Mouse (Mus musculus): ENCODE measurements at regions not wholly inside any gene's neighbourhood (a gene's known extent, or its start where the extent isn't known, plus 50 kb on each side); places are given as distances from the start of the nearest gene placed in this dataset.

DNA sequence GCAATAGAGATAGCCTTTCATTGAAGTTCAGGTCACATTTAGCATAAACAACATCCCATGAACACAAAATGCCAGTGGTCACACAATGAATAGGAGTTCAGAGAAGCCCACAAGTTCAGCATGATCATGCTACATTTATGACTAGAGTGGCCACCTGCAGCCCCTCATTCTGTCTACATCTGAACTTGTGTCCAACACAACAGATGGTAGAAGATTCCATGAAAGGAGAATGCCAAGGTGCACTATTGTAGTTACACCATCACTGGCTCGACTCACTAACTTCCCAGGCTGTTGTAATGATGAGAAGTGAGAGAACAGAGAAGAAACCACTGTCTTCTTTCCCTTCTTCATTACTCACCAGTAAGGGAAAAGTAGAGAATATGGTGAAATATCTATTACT lies 353.0 kb downstream of the Ets1 start:
- Histone ChIP-seq H3K27ac (replicated peaks; ENCODE audit: low read depth, low read length) (no peak overlapping the region), H3K36me3 (replicated peaks; ENCODE audit: control insufficient read depth, insufficient read depth, low read depth, low read length) (no peaks in the 10 kb centered on the region), H3K27me3 (ENCODE audit: control insufficient read depth, insufficient read depth, low read length) (no peaks in the 10 kb centered on the region), H3K4me3 (ENCODE audit: low read depth, low read length) (no peak overlapping the region), H3K9ac (replicated peaks; ENCODE audit: low read length) (no peak overlapping the region), H3K4me2 (ENCODE audit: low read depth, low read length) (no peak overlapping the region), H3K9me3 (replicated peaks; ENCODE audit: control insufficient read depth, low read length) (no peaks in the 10 kb centered on the region), H3K4me1 (ENCODE audit: control insufficient read depth, insufficient read depth, low read length) (no peaks in the 10 kb centered on the region)
- WGBS: 89% methylated on average over 1 of the region's 1 CpGs
- no peak for ATAC-seq (replicated peaks; ENCODE audit: insufficient number of reproducible peaks, low FRiP score, low TSS enrichment, low read depth)
- DNase-seq (ENCODE audit: low spot score): no peak

DNA sequence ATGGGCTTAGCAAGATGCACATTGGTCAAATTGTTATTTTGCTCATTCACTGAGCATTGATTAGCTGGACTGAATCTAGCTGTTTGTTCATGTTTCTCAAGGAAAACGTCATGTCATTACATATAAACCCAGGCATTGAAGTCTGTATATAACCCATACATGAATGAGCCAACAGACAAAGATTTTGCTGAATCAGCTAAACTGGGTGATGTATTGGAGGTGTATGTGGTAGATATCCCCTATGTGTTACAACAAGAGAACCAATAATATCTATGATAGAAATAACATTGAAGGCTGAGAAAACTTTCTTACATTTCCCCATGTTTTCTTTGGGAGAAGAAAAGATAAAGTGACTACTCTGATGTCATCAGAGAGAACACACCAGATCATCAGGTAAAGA lies 362.3 kb downstream of the Ets1 start:
- H3K4me3 ChIP-seq (ENCODE audit: low read depth, low read length): no peak overlapping the region
- 0 out of 2 replicates have a peak, but pooled peaks cover 3% of the 10 kb centered on the region for H3K9me3 ChIP-seq (replicated peaks; ENCODE audit: control insufficient read depth, low read length)
- no peak for DNase-seq (ENCODE audit: low spot score)
- no peaks in the 10 kb centered on the region for H3K36me3 ChIP-seq (replicated peaks; ENCODE audit: control insufficient read depth, insufficient read depth, low read depth, low read length)
- H3K27ac ChIP-seq (replicated peaks; ENCODE audit: low read depth, low read length): no peak overlapping the region
- 82% methylated on average over 1 of the region's 1 CpGs for WGBS
- no peak overlapping the region for H3K4me2 ChIP-seq (ENCODE audit: low read depth, low read length)
- H3K9ac ChIP-seq (replicated peaks; ENCODE audit: low read length): no peak overlapping the region
- H3K27me3 ChIP-seq (ENCODE audit: control insufficient read depth, insufficient read depth, low read length): no peaks in the 10 kb centered on the region
- 0 out of 2 replicates have a peak, but pooled peaks cover 3% of the 10 kb centered on the region for H3K4me1 ChIP-seq (ENCODE audit: control insufficient read depth, insufficient read depth, low read length)
- no peak for ATAC-seq (replicated peaks; ENCODE audit: insufficient number of reproducible peaks, low FRiP score, low TSS enrichment, low read depth)

DNA sequence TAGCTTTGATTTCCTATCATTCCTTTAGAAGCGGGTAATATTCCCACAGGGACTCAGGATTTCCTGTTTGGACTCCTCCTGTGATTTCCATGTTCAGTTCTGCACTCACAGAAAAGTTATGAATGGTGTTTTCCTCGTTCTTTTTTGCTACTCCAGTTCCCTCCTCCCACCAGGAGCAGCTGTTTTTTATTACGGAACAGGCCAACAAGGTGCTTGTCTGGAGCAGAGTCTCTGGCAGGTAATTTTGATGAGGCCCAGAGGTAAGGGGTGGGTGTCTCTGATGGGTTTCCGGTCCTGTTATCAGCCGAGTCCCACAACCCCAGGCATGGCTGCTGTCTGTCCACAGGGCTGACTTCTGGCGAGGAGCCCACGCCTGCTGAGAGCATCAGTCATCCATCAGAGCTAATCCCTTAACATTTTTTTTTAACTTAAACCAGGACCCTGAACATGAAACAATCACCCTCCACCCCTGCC lies 364.7 kb downstream of the Ets1 start:
- no peak overlapping the region for H3K4me2 ChIP-seq (ENCODE audit: low read depth, low read length)
- 0 out of 2 replicates have a peak, but pooled peaks cover 3% of the 10 kb centered on the region for H3K9me3 ChIP-seq (replicated peaks; ENCODE audit: control insufficient read depth, low read length)
- H3K27ac ChIP-seq (replicated peaks; ENCODE audit: low read depth, low read length): no peak overlapping the region
- H3K36me3 ChIP-seq (replicated peaks; ENCODE audit: control insufficient read depth, insufficient read depth, low read depth, low read length): no peaks in the 10 kb centered on the region
- 30% methylated on average over 7 of the region's 7 CpGs for WGBS
- H3K4me1 ChIP-seq (ENCODE audit: control insufficient read depth, insufficient read depth, low read length): 0 out of 2 replicates have a peak, but pooled peaks cover 3% of the 10 kb centered on the region
- ATAC-seq (replicated peaks; ENCODE audit: insufficient number of reproducible peaks, low FRiP score, low TSS enrichment, low read depth) (0 out of 2 replicates have a peak, but pooled peaks have one; percentile 39), DNase-seq (ENCODE audit: low spot score) (peak; percentile 73)
- no peak overlapping the region for H3K4me3 ChIP-seq (ENCODE audit: low read depth, low read length)
- no peak overlapping the region for H3K9ac ChIP-seq (replicated peaks; ENCODE audit: low read length)
- no peaks in the 10 kb centered on the region for H3K27me3 ChIP-seq (ENCODE audit: control insufficient read depth, insufficient read depth, low read length)

DNA sequence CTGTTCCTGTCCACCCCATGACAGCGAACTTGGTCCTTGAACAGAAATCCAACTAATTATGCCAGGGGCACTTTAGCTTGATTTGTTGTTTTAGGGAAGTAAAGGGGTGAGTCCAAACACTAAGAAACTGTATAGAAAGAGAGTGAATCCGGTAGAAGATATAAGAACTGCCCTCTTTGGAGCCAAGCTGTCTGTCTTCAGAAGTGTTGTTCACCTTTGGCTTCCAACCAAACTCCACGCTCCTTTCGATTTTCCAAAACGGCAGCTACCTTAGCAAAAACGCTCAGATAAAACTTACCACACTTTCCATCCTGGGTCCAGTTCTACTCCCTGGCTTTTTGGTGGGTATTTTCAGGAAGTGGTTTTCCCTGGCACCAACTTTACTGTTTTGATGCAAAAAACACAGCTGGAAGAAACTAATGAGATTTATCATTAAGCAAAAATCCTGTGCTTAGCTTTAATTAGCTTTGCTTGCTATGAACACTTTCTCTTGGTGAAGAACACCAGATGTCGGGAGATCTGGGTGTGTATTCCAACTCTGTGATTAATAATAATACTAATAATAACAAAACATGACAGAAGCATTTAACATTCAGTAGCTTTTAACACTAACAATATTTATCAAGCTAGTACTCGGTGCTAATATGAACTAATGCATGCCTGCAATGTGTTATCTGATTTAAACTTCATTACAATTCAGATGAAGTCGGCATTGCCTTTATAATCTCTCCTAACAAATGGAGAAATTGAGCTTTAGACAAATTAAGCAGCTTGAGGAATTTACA lies 365.3 kb downstream of the Ets1 start:
- WGBS: 47% methylated on average over 9 of the region's 9 CpGs
- Histone ChIP-seq H3K9ac (replicated peaks; ENCODE audit: low read length) (no peak overlapping the region), H3K4me1 (ENCODE audit: control insufficient read depth, insufficient read depth, low read length) (0 out of 2 replicates have a peak, but pooled peaks cover 3% of the 10 kb centered on the region), H3K27me3 (ENCODE audit: control insufficient read depth, insufficient read depth, low read length) (no peaks in the 10 kb centered on the region), H3K4me2 (ENCODE audit: low read depth, low read length) (no peak overlapping the region), H3K4me3 (ENCODE audit: low read depth, low read length) (no peak overlapping the region), H3K36me3 (replicated peaks; ENCODE audit: control insufficient read depth, insufficient read depth, low read depth, low read length) (no peaks in the 10 kb centered on the region), H3K27ac (replicated peaks; ENCODE audit: low read depth, low read length) (no peak overlapping the region), H3K9me3 (replicated peaks; ENCODE audit: control insufficient read depth, low read length) (0 out of 2 replicates have a peak, but pooled peaks cover 3% of the 10 kb centered on the region)
- ATAC-seq (replicated peaks; ENCODE audit: insufficient number of reproducible peaks, low FRiP score, low TSS enrichment, low read depth): no peak
- peak; percentile 30 for DNase-seq (ENCODE audit: low spot score)

DNA sequence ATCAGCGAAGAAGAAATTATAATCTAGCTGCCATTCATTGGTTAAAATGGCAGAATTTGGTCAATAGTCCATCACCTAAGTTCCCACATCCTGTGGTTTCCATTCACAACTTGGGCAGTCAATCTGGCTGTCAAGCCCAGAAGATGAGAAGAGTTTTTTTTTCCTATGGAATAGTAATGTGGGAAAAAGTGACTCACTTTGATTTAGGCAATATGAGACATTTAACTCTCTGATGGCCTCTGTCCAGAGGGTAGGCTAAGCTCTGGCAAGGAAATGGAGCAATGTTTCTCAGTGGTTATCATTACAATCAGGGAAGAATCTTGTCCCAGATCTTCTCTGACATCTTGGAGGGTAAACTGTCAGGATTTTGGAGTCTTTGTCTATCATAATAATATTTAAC lies 367.9 kb downstream of the Ets1 start:
- DNase-seq (ENCODE audit: low spot score): no peak
- Histone ChIP-seq H3K4me3 (ENCODE audit: low read depth, low read length) (no peak overlapping the region), H3K9me3 (replicated peaks; ENCODE audit: control insufficient read depth, low read length) (no peaks in the 10 kb centered on the region), H3K27me3 (ENCODE audit: control insufficient read depth, insufficient read depth, low read length) (no peaks in the 10 kb centered on the region), H3K4me1 (ENCODE audit: control insufficient read depth, insufficient read depth, low read length) (0 out of 2 replicates have a peak, but pooled peaks cover 3% of the 10 kb centered on the region), H3K9ac (replicated peaks; ENCODE audit: low read length) (no peak overlapping the region), H3K4me2 (ENCODE audit: low read depth, low read length) (no peak overlapping the region), H3K36me3 (replicated peaks; ENCODE audit: control insufficient read depth, insufficient read depth, low read depth, low read length) (no peaks in the 10 kb centered on the region), H3K27ac (replicated peaks; ENCODE audit: low read depth, low read length) (no peak overlapping the region)
- WGBS: 73% methylated on average over 1 of the region's 1 CpGs
- no peak for ATAC-seq (replicated peaks; ENCODE audit: insufficient number of reproducible peaks, low FRiP score, low TSS enrichment, low read depth)

DNA sequence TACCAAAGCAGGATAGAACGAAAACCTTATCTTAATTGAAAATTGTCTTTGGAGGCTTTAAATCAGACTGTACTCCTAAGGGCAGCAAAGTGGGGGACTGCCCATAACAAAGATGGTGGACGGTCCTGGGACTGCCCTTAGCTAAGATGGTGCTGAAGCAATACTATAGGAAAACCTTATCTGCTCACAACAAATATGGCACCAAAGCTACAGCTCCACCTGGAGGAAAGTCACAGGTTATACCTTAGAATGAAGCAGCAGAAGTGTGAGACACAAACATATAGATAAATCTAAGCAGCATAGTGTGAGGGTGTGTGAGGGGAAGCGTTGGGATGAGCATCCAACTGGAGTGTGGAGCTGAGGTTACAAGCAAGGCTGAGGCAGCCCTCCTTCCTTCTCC lies 368.5 kb downstream of the Ets1 start:
- Histone ChIP-seq H3K27ac (replicated peaks; ENCODE audit: low read depth, low read length) (no peak overlapping the region), H3K9me3 (replicated peaks; ENCODE audit: control insufficient read depth, low read length) (no peaks in the 10 kb centered on the region), H3K9ac (replicated peaks; ENCODE audit: low read length) (no peak overlapping the region), H3K36me3 (replicated peaks; ENCODE audit: control insufficient read depth, insufficient read depth, low read depth, low read length) (no peaks in the 10 kb centered on the region), H3K27me3 (ENCODE audit: control insufficient read depth, insufficient read depth, low read length) (no peaks in the 10 kb centered on the region), H3K4me3 (ENCODE audit: low read depth, low read length) (no peak overlapping the region), H3K4me1 (ENCODE audit: control insufficient read depth, insufficient read depth, low read length) (0 out of 2 replicates have a peak, but pooled peaks cover 3% of the 10 kb centered on the region), H3K4me2 (ENCODE audit: low read depth, low read length) (no peak overlapping the region)
- 89% methylated on average over 3 of the region's 3 CpGs for WGBS
- ATAC-seq (replicated peaks; ENCODE audit: insufficient number of reproducible peaks, low FRiP score, low TSS enrichment, low read depth) (no peak), DNase-seq (ENCODE audit: low spot score) (no peak)

DNA sequence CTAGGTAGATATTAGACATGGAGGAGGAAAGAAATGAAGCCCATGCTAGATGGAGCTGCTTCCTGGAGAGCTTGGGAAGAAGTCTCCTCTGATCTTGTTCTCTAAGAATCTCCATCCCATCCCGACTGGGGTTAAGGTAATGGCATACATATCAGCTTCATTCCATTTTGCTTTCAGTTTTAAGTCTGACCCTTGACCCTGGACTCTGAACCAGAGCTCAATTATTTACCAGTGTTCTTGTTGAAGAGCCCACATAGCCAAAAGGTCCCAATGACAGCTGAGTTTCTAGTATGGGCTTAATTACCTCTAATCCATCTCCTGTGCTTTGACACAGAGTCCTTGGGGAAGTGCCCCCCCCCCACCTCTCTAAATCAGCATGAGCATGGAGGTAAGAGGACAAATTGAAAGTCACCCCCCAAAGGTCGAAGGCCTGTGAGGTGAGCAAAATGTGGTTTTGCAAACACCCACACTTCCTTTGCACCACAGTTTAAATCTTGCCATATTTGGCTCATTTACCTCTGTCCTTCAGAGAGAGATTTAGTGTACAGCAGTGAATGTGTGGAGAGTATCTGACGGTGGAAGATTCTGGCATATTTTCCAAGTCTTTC lies 371.5 kb downstream of the Ets1 start:
- no peak for DNase-seq (ENCODE audit: low spot score)
- no peak overlapping the region for H3K4me2 ChIP-seq (ENCODE audit: low read depth, low read length)
- no peak for ATAC-seq (replicated peaks; ENCODE audit: insufficient number of reproducible peaks, low FRiP score, low TSS enrichment, low read depth)
- H3K4me1 ChIP-seq (ENCODE audit: control insufficient read depth, insufficient read depth, low read length): no peaks in the 10 kb centered on the region
- H3K27ac ChIP-seq (replicated peaks; ENCODE audit: low read depth, low read length): no peak overlapping the region
- H3K4me3 ChIP-seq (ENCODE audit: low read depth, low read length): no peak overlapping the region
- no peaks in the 10 kb centered on the region for H3K27me3 ChIP-seq (ENCODE audit: control insufficient read depth, insufficient read depth, low read length)
- no peaks in the 10 kb centered on the region for H3K36me3 ChIP-seq (replicated peaks; ENCODE audit: control insufficient read depth, insufficient read depth, low read depth, low read length)
- 47% methylated on average over 3 of the region's 3 CpGs for WGBS
- no peak overlapping the region for H3K9ac ChIP-seq (replicated peaks; ENCODE audit: low read length)
- no peaks in the 10 kb centered on the region for H3K9me3 ChIP-seq (replicated peaks; ENCODE audit: control insufficient read depth, low read length)

DNA sequence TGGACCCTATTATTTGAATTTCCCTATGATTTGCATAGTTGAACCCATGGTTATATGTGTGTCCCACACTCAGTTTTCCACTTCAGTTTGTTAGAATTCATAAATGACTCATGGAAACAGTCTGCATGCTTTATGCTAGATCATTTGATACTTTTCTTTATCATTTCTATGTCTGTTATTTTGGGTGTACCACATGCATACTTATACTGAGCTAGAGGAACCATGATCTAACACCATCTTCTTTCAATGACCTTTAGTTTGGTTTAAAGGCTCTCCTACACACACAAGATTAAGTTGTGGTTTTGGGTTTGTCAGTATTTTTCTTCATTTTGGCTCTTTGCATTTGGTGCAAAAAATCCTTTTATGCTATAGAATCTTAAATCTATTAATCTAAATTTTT lies 375.2 kb downstream of the Ets1 start:
- H3K36me3 ChIP-seq (replicated peaks; ENCODE audit: control insufficient read depth, insufficient read depth, low read depth, low read length): no peaks in the 10 kb centered on the region
- H3K27ac ChIP-seq (replicated peaks; ENCODE audit: low read depth, low read length): no peak overlapping the region
- no peaks in the 10 kb centered on the region for H3K27me3 ChIP-seq (ENCODE audit: control insufficient read depth, insufficient read depth, low read length)
- no peak for ATAC-seq (replicated peaks; ENCODE audit: insufficient number of reproducible peaks, low FRiP score, low TSS enrichment, low read depth)
- no peaks in the 10 kb centered on the region for H3K4me1 ChIP-seq (ENCODE audit: control insufficient read depth, insufficient read depth, low read length)
- no peak overlapping the region for H3K4me2 ChIP-seq (ENCODE audit: low read depth, low read length)
- no peak overlapping the region for H3K9ac ChIP-seq (replicated peaks; ENCODE audit: low read length)
- DNase-seq (ENCODE audit: low spot score): no peak
- H3K4me3 ChIP-seq (ENCODE audit: low read depth, low read length): no peak overlapping the region
- H3K9me3 ChIP-seq (replicated peaks; ENCODE audit: control insufficient read depth, low read length): no peaks in the 10 kb centered on the region
